Mouse (Mus musculus): ENCODE measurements around the gene B830017H08Rik. TPM values are rescaled to one million over a fixed set of nuclear protein-coding genes. Genes with fewer than 3 reads are reported as not detected.

The B830017H08Rik gene
- polyA plus RNA-seq, 1 experiment, result not detected

DNA sequence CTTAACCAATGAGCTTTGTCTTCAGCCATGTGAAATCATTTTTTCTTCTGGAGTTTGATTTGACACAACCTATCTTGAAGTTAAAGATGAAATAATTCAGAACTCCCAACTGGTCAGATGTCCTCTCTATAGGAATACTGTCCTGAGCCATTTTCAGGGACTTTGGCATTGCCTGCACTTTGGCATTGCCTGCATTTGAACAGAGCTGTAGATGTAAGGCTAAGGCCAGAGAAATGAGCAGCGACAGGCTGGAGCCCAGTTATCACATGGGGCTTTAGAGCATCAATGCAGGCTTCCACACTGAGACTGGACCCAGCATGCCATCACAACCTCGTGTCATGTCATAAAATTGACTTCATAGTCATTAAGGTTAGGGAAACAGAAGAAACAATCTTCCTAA is 20.3 kb downstream of the B830017H08Rik start:
- H3K27ac ChIP-seq (ENCODE audit: control insufficient read depth, insufficient read depth, low read length), result no peak overlapping the region
- TF ChIP-seq POLR2A (IDR thresholded peaks at IDR 0.05; ENCODE audit: control insufficient read depth, extremely low read depth, insufficient read depth, low read length, poor library complexity) (no peak), CTCF (IDR thresholded peaks at IDR 0.05; ENCODE audit: borderline replicate concordance, control insufficient read depth, extremely low read depth, insufficient read depth, low read length, poor library complexity) (no peak)
- H3K4me1 ChIP-seq (replicated peaks; ENCODE audit: control insufficient read depth, insufficient read depth, low read length), result no peaks in the 10 kb centered on the region
- H3K36me3 ChIP-seq (ENCODE audit: control insufficient read depth, insufficient read depth, low read length), result peaks cover 80% of the 10 kb centered on the region
- H3K4me3 ChIP-seq (ENCODE audit: control insufficient read depth, insufficient read depth, low read length), result no peak overlapping the region
- no peak for DNase-seq
- 97% methylated on average over 2 of the region's 2 CpGs for WGBS
- H3K27me3 ChIP-seq (ENCODE audit: control insufficient read depth, insufficient read depth, low read length), result no peaks in the 10 kb centered on the region

- Histone ChIP-seq H3K4me3 (ENCODE audit: control insufficient read depth, insufficient read depth, low read length) (no peak overlapping the region), H3K4me1 (replicated peaks; ENCODE audit: control insufficient read depth, insufficient read depth, low read length) (no peaks in the 10 kb centered on the region), H3K27ac (ENCODE audit: control insufficient read depth, insufficient read depth, low read length) (no peak overlapping the region), H3K27me3 (ENCODE audit: control insufficient read depth, insufficient read depth, low read length) (no peaks in the 10 kb centered on the region), H3K36me3 (ENCODE audit: control insufficient read depth, insufficient read depth, low read length) (peaks cover 59% of the 10 kb centered on the region)
- WGBS, result 96% methylated on average over 7 of the region's 7 CpGs
- no peak for TF ChIP-seq POLR2A (IDR thresholded peaks at IDR 0.05; ENCODE audit: control insufficient read depth, extremely low read depth, insufficient read depth, low read length, poor library complexity)
- no peak for TF ChIP-seq CTCF (IDR thresholded peaks at IDR 0.05; ENCODE audit: borderline replicate concordance, control insufficient read depth, extremely low read depth, insufficient read depth, low read length, poor library complexity)
- DNase-seq, result no peak
These were observed 24.2 kb downstream of the B830017H08Rik start for GRCm38 (mm10) chr16:17857157-17857556.

- Histone ChIP-seq H3K27ac (ENCODE audit: control insufficient read depth, insufficient read depth, low read length) (no peak overlapping the region), H3K27me3 (ENCODE audit: control insufficient read depth, insufficient read depth, low read length) (no peaks in the 10 kb centered on the region), H3K4me3 (ENCODE audit: control insufficient read depth, insufficient read depth, low read length) (no peak overlapping the region), H3K4me1 (replicated peaks; ENCODE audit: control insufficient read depth, insufficient read depth, low read length) (no peaks in the 10 kb centered on the region), H3K36me3 (ENCODE audit: control insufficient read depth, insufficient read depth, low read length) (peaks cover 48% of the 10 kb centered on the region)
- no peak for TF ChIP-seq CTCF (IDR thresholded peaks at IDR 0.05; ENCODE audit: borderline replicate concordance, control insufficient read depth, extremely low read depth, insufficient read depth, low read length, poor library complexity)
- TF ChIP-seq POLR2A (IDR thresholded peaks at IDR 0.05; ENCODE audit: control insufficient read depth, extremely low read depth, insufficient read depth, low read length, poor library complexity), result no peak
- DNase-seq, result peak; percentile 19
These were observed 25.7 kb downstream of the B830017H08Rik start for GRCm38 (mm10) chr16:17858592-17858991.

GRCm38 (mm10) chr16:17865293-17865692 is 32.4 kb downstream of the B830017H08Rik start:
- 35% methylated on average over 2 of the region's 2 CpGs for WGBS
- Histone ChIP-seq H3K27ac (ENCODE audit: control insufficient read depth, insufficient read depth, low read length) (no peak overlapping the region), H3K4me1 (replicated peaks; ENCODE audit: control insufficient read depth, insufficient read depth, low read length) (no peaks in the 10 kb centered on the region), H3K4me3 (ENCODE audit: control insufficient read depth, insufficient read depth, low read length) (no peak overlapping the region), H3K27me3 (ENCODE audit: control insufficient read depth, insufficient read depth, low read length) (no peaks in the 10 kb centered on the region), H3K36me3 (ENCODE audit: control insufficient read depth, insufficient read depth, low read length) (peaks cover under 1% of the 10 kb centered on the region; the same call in 1 of the 2 replicates)
- DNase-seq, result no peak
- TF ChIP-seq POLR2A (IDR thresholded peaks at IDR 0.05; ENCODE audit: control insufficient read depth, extremely low read depth, insufficient read depth, low read length, poor library complexity) (no peak), CTCF (IDR thresholded peaks at IDR 0.05; ENCODE audit: borderline replicate concordance, control insufficient read depth, extremely low read depth, insufficient read depth, low read length, poor library complexity) (no peak)

- H3K4me3 ChIP-seq (ENCODE audit: control insufficient read depth, insufficient read depth, low read length), result no peak overlapping the region
- peaks cover 5% of the 10 kb centered on the region for H3K36me3 ChIP-seq (ENCODE audit: control insufficient read depth, insufficient read depth, low read length)
- no peak for TF ChIP-seq CTCF (IDR thresholded peaks at IDR 0.05; ENCODE audit: borderline replicate concordance, control insufficient read depth, extremely low read depth, insufficient read depth, low read length, poor library complexity)
- TF ChIP-seq POLR2A (IDR thresholded peaks at IDR 0.05; ENCODE audit: control insufficient read depth, extremely low read depth, insufficient read depth, low read length, poor library complexity), result no peak
- H3K27me3 ChIP-seq (ENCODE audit: control insufficient read depth, insufficient read depth, low read length), result no peaks in the 10 kb centered on the region
- H3K27ac ChIP-seq (ENCODE audit: control insufficient read depth, insufficient read depth, low read length), result no peak overlapping the region
- 81% methylated on average over 6 of the region's 6 CpGs for WGBS
- no peak for DNase-seq
- H3K4me1 ChIP-seq (replicated peaks; ENCODE audit: control insufficient read depth, insufficient read depth, low read length), result no peaks in the 10 kb centered on the region
These were observed 32.8 kb downstream of the B830017H08Rik start for GRCm38 (mm10) chr16:17865770-17866169.

- Histone ChIP-seq H3K4me3 (ENCODE audit: control insufficient read depth, insufficient read depth, low read length) (no peak overlapping the region), H3K36me3 (ENCODE audit: control insufficient read depth, insufficient read depth, low read length) (peaks cover 15% of the 10 kb centered on the region), H3K27me3 (ENCODE audit: control insufficient read depth, insufficient read depth, low read length) (no peaks in the 10 kb centered on the region), H3K27ac (ENCODE audit: control insufficient read depth, insufficient read depth, low read length) (no peak overlapping the region), H3K4me1 (replicated peaks; ENCODE audit: control insufficient read depth, insufficient read depth, low read length) (no peaks in the 10 kb centered on the region)
- no peak for DNase-seq
- WGBS, result 83% methylated on average over 5 of the region's 5 CpGs
- TF ChIP-seq POLR2A (IDR thresholded peaks at IDR 0.05; ENCODE audit: control insufficient read depth, extremely low read depth, insufficient read depth, low read length, poor library complexity), result no peak
- TF ChIP-seq CTCF (IDR thresholded peaks at IDR 0.05; ENCODE audit: borderline replicate concordance, control insufficient read depth, extremely low read depth, insufficient read depth, low read length, poor library complexity), result no peak
These were observed 38.3 kb downstream of the B830017H08Rik start for GRCm38 (mm10) chr16:17871248-17871647.

- TF ChIP-seq CTCF (IDR thresholded peaks at IDR 0.05; ENCODE audit: borderline replicate concordance, control insufficient read depth, extremely low read depth, insufficient read depth, low read length, poor library complexity), result no peak
- TF ChIP-seq POLR2A (IDR thresholded peaks at IDR 0.05; ENCODE audit: control insufficient read depth, extremely low read depth, insufficient read depth, low read length, poor library complexity), result no peak
- WGBS, result 89% methylated on average over 4 of the region's 4 CpGs
- peaks cover 15% of the 10 kb centered on the region for H3K36me3 ChIP-seq (ENCODE audit: control insufficient read depth, insufficient read depth, low read length)
- no peaks in the 10 kb centered on the region for H3K27me3 ChIP-seq (ENCODE audit: control insufficient read depth, insufficient read depth, low read length)
- H3K4me1 ChIP-seq (replicated peaks; ENCODE audit: control insufficient read depth, insufficient read depth, low read length), result no peaks in the 10 kb centered on the region
- H3K27ac ChIP-seq (ENCODE audit: control insufficient read depth, insufficient read depth, low read length), result no peak overlapping the region
- DNase-seq, result no peak
- no peak overlapping the region for H3K4me3 ChIP-seq (ENCODE audit: control insufficient read depth, insufficient read depth, low read length)
These were observed 40.1 kb downstream of the B830017H08Rik start for GRCm38 (mm10) chr16:17872995-17873394.
